Mouse (Mus musculus): ENCODE measurements around the gene Gsdma3.

DNA sequence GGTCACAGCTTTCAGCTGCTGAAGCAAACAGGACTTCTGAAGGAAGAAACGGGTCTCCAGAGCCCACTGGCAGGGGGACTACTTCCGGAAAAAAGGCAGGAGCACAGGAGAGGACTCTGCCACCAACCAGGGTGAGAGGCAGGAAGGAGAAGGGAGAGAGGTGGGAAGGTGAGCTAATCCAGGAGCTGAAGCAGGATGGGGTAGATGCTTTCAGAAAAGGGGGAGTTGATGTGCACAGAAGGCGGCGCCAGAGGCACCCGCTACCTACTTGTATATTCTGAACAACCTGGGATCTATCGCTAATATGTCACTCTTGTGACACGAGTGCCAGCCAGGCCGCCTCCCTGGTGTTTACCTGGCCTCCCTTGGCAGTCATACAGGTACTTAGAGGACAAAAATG, 28.2 kb upstream of the Gsdma3 start, which contains the start of gene Lrrc3c:
- TF ChIP-seq FLI1 (IDR thresholded peaks at IDR 0.05; ENCODE audit: low read length) (no peak), GATA1 (IDR thresholded peaks at IDR 0.05; ENCODE audit: borderline replicate concordance, low read length) (no peak)

Measured in megakaryocyte, embryonic 14.5 days (primary cell).